Mouse (Mus musculus): Measurements from ENCODE around the gene Amz1.

- TF ChIP-seq HCFC1 (IDR thresholded peaks at IDR 0.05; ENCODE audit: borderline replicate concordance, insufficient read depth, low read length) (no peak), CHD2 (IDR thresholded peaks at IDR 0.05; ENCODE audit: low read depth, low read length) (no peak), ZNF384 (IDR thresholded peaks at IDR 0.05; ENCODE audit: low read depth, low read length) (no peak), MAFK (IDR thresholded peaks at IDR 0.05; ENCODE audit: insufficient read depth, low read depth, low read length) (no peak)
These were observed 47.7 kb downstream of the Amz1 start for GRCm38 (mm10) chr5:140771612-140772011.

Data from ES-E14 (cell line).